Mouse (Mus musculus) spleen, adult 12 weeks (tissue): Measurements from ENCODE around the gene Fgf10.

Source experiments
- DNase-seq: peaks from one replicate; pipeline ENCODE4 v3.0.0; 2022; ENCODE audit warnings: low spot score

Fgf10 gene

GRCm38 (mm10) chr13:118716726-118717125 lies 47.1 kb downstream of the Fgf10 start:
- DNase-seq: no peak

GRCm38 (mm10) chr13:118718396-118718795 lies 48.8 kb downstream of the Fgf10 start:
- no peak for DNase-seq

GRCm38 (mm10) chr13:118721668-118722067 lies 52.1 kb downstream of the Fgf10 start:
- DNase-seq: no peak

- no peak for DNase-seq
These were observed 62.4 kb downstream of the Fgf10 start for GRCm38 (mm10) chr13:118731850-118732552.

GRCm38 (mm10) chr13:118739854-118740411 lies 70.3 kb downstream of the Fgf10 start:
- no peak for DNase-seq

- no peak for DNase-seq
These were observed 73.2 kb downstream of the Fgf10 start for GRCm38 (mm10) chr13:118742788-118743187.

- no peak for DNase-seq
These were observed 75.2 kb downstream of the Fgf10 start for GRCm38 (mm10) chr13:118744806-118745205.

GRCm38 (mm10) chr13:118746427-118746826 lies 76.8 kb downstream of the Fgf10 start:
- no peak for DNase-seq

- DNase-seq: no peak
These were observed 84.4 kb downstream of the Fgf10 start for GRCm38 (mm10) chr13:118754024-118754423.

GRCm38 (mm10) chr13:118759021-118759420 lies 89.4 kb downstream of the Fgf10 start:
- DNase-seq: no peak

- DNase-seq: no peak
These were observed 93.4 kb downstream of the Fgf10 start for GRCm38 (mm10) chr13:118762982-118763381.

GRCm38 (mm10) chr13:118772188-118772587 lies 102.6 kb downstream of the Fgf10 start:
- DNase-seq: no peak

- no peak for DNase-seq
These were observed 105.6 kb downstream of the Fgf10 start for GRCm38 (mm10) chr13:118775148-118775547.

- DNase-seq: no peak
These were observed 109.6 kb downstream of the Fgf10 start for GRCm38 (mm10) chr13:118779161-118779560.

- DNase-seq: no peak
These were observed 122.2 kb downstream of the Fgf10 start for GRCm38 (mm10) chr13:118791753-118792152.

- DNase-seq: no peak
These were observed 122.6 kb downstream of the Fgf10 start for GRCm38 (mm10) chr13:118792198-118792597.

- no peak for DNase-seq
These were observed 130.6 kb downstream of the Fgf10 start for GRCm38 (mm10) chr13:118800176-118800575.

GRCm38 (mm10) chr13:118806662-118807061 lies 137.1 kb downstream of the Fgf10 start:
- DNase-seq: no peak

- DNase-seq: no peak
These were observed 150.2 kb downstream of the Fgf10 start for GRCm38 (mm10) chr13:118819785-118820184.

GRCm38 (mm10) chr13:118823113-118823512 lies 153.5 kb downstream of the Fgf10 start:
- no peak for DNase-seq

GRCm38 (mm10) chr13:118825102-118825501 lies 155.5 kb downstream of the Fgf10 start:
- DNase-seq: no peak

- DNase-seq: no peak
These were observed 159.2 kb downstream of the Fgf10 start for GRCm38 (mm10) chr13:118828604-118829381.

- no peak for DNase-seq
These were observed 164.4 kb downstream of the Fgf10 start for GRCm38 (mm10) chr13:118834021-118834420.
